Mouse (Mus musculus): Measurements from ENCODE around the gene Trim14.
A peak's percentile ranks its signal among the peaks of the same experiment; 100 is the strongest.

GRCm38 (mm10) chr4:46526798-46527557 lies 9.0 kb downstream of the Trim14 start:
- TF ChIP-seq CTCF (conservative IDR thresholded peaks at IDR 0.05; ENCODE audit: low read length) (peak; percentile 62), NANOG (IDR thresholded peaks at IDR 0.05; ENCODE audit: borderline replicate concordance, low read length) (no peak), POU5F1 (IDR thresholded peaks at IDR 0.05; ENCODE audit: borderline replicate concordance, low read length) (no peak)
